Mouse (Mus musculus) right cerebral cortex, postnatal 14 days (tissue): Measurements from ENCODE around the gene Nfasc.
A peak's percentile ranks its signal among the peaks of the same experiment; 100 is the strongest.

Experiments
- DNase-seq: peaks from one replicate; pipeline ENCODE4 v3.0.0; 2022

Gene Nfasc

GRCm38 (mm10) chr1:132741175-132741997, at the start of gene Nfasc:
Gene Nfasc, minus strand, starts transcription at chr1:132741797.
- peak; percentile 89 for DNase-seq

- no peak for DNase-seq
These were observed 49.5 kb upstream of the Nfasc start for GRCm38 (mm10) chr1:132791049-132791448.

- DNase-seq, result no peak
These were observed 45.3 kb upstream of the Nfasc start for GRCm38 (mm10) chr1:132786866-132787265.

- DNase-seq, result no peak
These were observed 40.2 kb upstream of the Nfasc start for GRCm38 (mm10) chr1:132781607-132782445.

- no peak for DNase-seq
These were observed 39.4 kb upstream of the Nfasc start for GRCm38 (mm10) chr1:132780961-132781360.

- no peak for DNase-seq
These were observed 38.7 kb upstream of the Nfasc start for GRCm38 (mm10) chr1:132780254-132780653.

- no peak for DNase-seq
These were observed 33.4 kb upstream of the Nfasc start for GRCm38 (mm10) chr1:132774959-132775358.

- peak; percentile 38 for DNase-seq
These were observed 29.8 kb upstream of the Nfasc start for GRCm38 (mm10) chr1:132771377-132771776.

GRCm38 (mm10) chr1:132769559-132769958, 28.0 kb upstream of the Nfasc start:
- no peak for DNase-seq

- DNase-seq, result no peak
These were observed 25.8 kb upstream of the Nfasc start for GRCm38 (mm10) chr1:132767422-132767821.

GRCm38 (mm10) chr1:132765887-132766651, 24.5 kb upstream of the Nfasc start:
- peak; percentile 46 for DNase-seq

- no peak for DNase-seq
These were observed 23.6 kb upstream of the Nfasc start for GRCm38 (mm10) chr1:132765222-132765621.

- DNase-seq, result no peak
These were observed 17.8 kb upstream of the Nfasc start for GRCm38 (mm10) chr1:132759390-132759789.

GRCm38 (mm10) chr1:132758656-132759370, 17.2 kb upstream of the Nfasc start:
- DNase-seq, result peak; percentile 79

GRCm38 (mm10) chr1:132755211-132755610, 13.6 kb upstream of the Nfasc start:
- DNase-seq, result no peak

- DNase-seq, result no peak
These were observed 7.8 kb upstream of the Nfasc start for GRCm38 (mm10) chr1:132749217-132749884.

GRCm38 (mm10) chr1:132746302-132746701, 4.7 kb upstream of the Nfasc start:
- DNase-seq, result peak; percentile 33

GRCm38 (mm10) chr1:132745636-132746035, 4.0 kb upstream of the Nfasc start:
- DNase-seq, result no peak

- peak; percentile 59 for DNase-seq
These were observed 2.5 kb downstream of the Nfasc start for GRCm38 (mm10) chr1:132739077-132739521.

GRCm38 (mm10) chr1:132736171-132736570, 5.4 kb downstream of the Nfasc start:
- DNase-seq, result no peak

GRCm38 (mm10) chr1:132733873-132734447, 7.6 kb downstream of the Nfasc start:
- no peak for DNase-seq
